Mouse (Mus musculus): Measurements from ENCODE around the gene Cd209c. TPM values are rescaled to one million over a fixed set of nuclear protein-coding genes. Genes with fewer than 3 reads are reported as not detected.

Gene Cd209c
- total RNA-seq (2015; ENCODE audit: low replicate concordance) (not detected in 2 replicates), total RNA-seq (2017; ENCODE audit: low replicate concordance) (0.17 TPM in 1 of 2 replicates, not detected in the other)

DNA sequence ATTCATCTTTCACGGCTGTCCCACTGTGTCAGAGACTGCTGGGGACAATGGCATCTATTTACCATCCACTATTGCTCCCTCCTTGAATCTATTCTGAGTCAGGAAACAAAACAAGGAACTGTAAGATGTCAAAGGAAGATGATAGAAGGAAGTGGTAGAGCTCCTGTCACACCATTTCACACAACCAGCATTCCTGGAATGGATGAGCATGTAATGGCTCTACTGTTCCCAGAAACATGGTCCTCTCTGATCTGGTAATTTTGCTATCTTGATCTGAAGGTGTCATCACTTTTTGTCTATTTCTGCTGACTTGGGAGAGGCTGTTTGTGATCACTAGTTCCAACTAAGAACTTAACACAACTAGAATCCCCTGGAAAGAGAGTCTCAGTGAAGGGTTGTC lies at the start of gene Cd209c:
TSS of gene Cd209c (minus strand) at position 101 of the 400 bp plus-strand sequence.
- no peak for ATAC-seq (replicated peaks; ENCODE audit: low FRiP score, poor library complexity, severe bottlenecking)

DNA sequence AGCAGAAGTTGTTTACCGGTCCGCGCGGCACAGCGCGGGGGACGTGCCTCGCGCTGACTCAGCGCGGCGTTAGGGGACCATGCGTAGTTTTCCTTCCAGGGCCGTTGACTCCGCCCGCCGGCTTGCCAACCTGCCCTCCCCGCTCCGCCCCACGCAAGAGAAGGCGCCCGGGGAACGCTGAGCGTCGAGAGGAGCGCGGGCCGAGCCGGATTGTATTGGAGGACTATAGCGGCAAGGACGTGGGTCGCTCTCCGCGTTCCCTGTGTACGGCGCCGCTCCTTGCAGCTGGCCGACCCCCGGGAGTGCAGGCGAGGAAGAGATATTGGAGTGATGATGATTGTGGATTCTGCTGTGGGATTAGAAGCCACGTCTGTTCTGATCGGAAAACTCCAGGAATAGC lies 39.7 kb upstream of the Cd209c start:
- ATAC-seq (replicated peaks; ENCODE audit: low FRiP score, poor library complexity, severe bottlenecking) = no peak

DNA sequence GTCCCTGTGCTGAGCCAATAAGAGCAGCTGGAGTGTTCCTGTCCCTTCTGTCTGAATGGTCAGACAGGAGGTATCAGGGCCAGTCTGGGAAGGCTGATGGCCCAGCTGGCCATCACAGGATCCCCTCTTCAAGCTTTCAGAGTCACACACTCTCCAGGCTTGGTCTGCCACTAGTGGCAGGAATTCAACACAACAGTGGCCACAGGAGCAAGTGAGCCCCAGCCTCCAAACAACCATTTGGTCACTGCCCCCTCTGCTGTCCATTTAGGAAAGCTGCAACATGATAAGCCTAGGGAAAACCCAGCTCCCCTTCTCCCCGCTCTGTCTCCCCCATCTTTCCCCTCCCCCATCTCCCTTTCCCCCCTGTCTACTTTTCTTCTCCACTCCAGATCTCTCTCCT lies 1.5 kb upstream of the Cd209c start:
- ATAC-seq (replicated peaks; ENCODE audit: low FRiP score, poor library complexity, severe bottlenecking) = no peak

DNA sequence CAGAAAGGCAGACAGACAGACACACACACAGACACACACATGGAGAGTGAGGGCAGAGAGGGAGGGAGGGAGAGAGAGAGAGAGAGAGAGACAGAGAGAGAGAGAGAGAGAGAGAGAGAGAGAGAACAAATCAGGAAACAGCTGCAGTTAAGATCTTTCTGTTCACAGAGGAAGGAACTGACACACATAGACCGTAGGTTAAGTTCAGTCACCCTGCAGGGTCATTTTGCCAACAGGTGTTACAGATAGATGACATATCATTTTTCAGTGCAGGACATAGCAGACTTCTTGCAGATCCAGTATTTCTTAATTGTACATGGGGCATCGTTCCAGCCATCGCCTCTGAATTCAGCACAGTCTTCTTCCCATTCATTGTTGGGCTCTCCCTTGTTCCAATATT lies 14.5 kb downstream of the Cd209c start:
- no peak for ATAC-seq (replicated peaks; ENCODE audit: low FRiP score, poor library complexity, severe bottlenecking)

DNA sequence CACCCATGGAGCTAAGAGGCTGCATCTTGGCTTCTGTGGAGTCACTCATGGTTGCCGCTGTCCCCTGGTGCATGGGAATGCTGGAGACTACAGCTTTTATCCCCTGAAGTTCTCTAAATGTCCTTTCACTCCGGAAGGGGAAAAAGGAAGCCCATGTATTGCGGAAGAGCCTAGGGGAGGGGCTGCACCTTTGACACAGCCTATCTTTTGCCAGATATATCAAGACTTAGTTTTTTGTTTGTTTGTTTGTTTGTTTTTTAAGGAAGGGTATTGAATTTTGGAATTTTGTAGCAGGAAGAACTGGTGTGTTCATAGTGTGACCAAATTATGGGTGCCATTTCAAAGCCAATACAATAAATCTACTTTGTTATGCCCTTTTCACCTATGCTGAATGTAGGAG lies 27.8 kb downstream of the Cd209c start, which contains the start of gene Cd209b:
TSS of gene Cd209b (minus strand) at position 101 of the 400 bp plus-strand sequence.
- no peak for ATAC-seq (replicated peaks; ENCODE audit: low FRiP score, poor library complexity, severe bottlenecking)

Other genes starting within 250 kb of the Cd209c start
- gene Clec4g, start 234.1 kb downstream of the Cd209c start, total RNA-seq (2015; ENCODE audit: low replicate concordance) = not detected in 2 replicates
- not detected in 2 replicates for gene Clec4g, start 234.1 kb downstream of the Cd209c start, total RNA-seq (2017; ENCODE audit: low replicate concordance)
- 0.77 and 5.2 TPM in 2 replicates for gene Cd209a, start 205.8 kb downstream of the Cd209c start, total RNA-seq (2015; ENCODE audit: low replicate concordance)
- gene Cd209a, start 205.8 kb downstream of the Cd209c start, total RNA-seq (2017; ENCODE audit: low replicate concordance) = 2.6 and 3.8 TPM in 2 replicates
- not detected in 2 replicates for gene Cd209e, start 100.4 kb downstream of the Cd209c start, total RNA-seq (2015; ENCODE audit: low replicate concordance)
- not detected in 2 replicates for gene Cd209e, start 100.4 kb downstream of the Cd209c start, total RNA-seq (2017; ENCODE audit: low replicate concordance)
- not detected in 2 replicates for gene Cd209d, start 76.2 kb downstream of the Cd209c start, total RNA-seq (2015; ENCODE audit: low replicate concordance)
- gene Cd209d, start 76.2 kb downstream of the Cd209c start, total RNA-seq (2017; ENCODE audit: low replicate concordance) = not detected in 2 replicates
- not detected in 2 replicates for gene Cd209b, start 27.9 kb downstream of the Cd209c start, total RNA-seq (2015; ENCODE audit: low replicate concordance)
- 0.09 TPM in 1 of 2 replicates, not detected in the other for gene Cd209b, start 27.9 kb downstream of the Cd209c start, total RNA-seq (2017; ENCODE audit: low replicate concordance)
- 2.3 and 7.1 TPM in 2 replicates for gene Cd209f, start 151.1 kb upstream of the Cd209c start, total RNA-seq (2015; ENCODE audit: low replicate concordance)
- 1.4 and 3.4 TPM in 2 replicates for gene Cd209f, start 151.1 kb upstream of the Cd209c start, total RNA-seq (2017; ENCODE audit: low replicate concordance)
- 3.1 TPM in 1 of 2 replicates, not detected in the other for gene Cd209g, start 179.4 kb upstream of the Cd209c start, total RNA-seq (2015; ENCODE audit: low replicate concordance)
- gene Cd209g, start 179.4 kb upstream of the Cd209c start, total RNA-seq (2017; ENCODE audit: low replicate concordance) = 0.56 and 0.85 TPM in 2 replicates
- 0.38 and 4.0 TPM in 2 replicates for gene Evi5l, start 211.8 kb upstream of the Cd209c start, total RNA-seq (2015; ENCODE audit: low replicate concordance)
- gene Evi5l, start 211.8 kb upstream of the Cd209c start, total RNA-seq (2017; ENCODE audit: low replicate concordance) = 3.6 and 4.2 TPM in 2 replicates